In genomic region chr8:92420666-92421065, GRCm38 (mm10) we compare ENCODE assay signal across 18 mouse cellular contexts.
DNase-seq lines count a peak whose midpoint lies in the region.
"Had no signal": no experiment of that assay in that cellular context is flagged by ENCODE, and none has a peak within 500 bp of the region (broad histone marks: within the 10 kb centered on the region; RNA-seq: fewer than 3 reads in every experiment).

No protein-coding gene starts in this region.

- H3K4me3 ChIP-seq in heart, embryonic 10.5 days, result no peak overlapping the region
- H3K4me3 ChIP-seq: embryonic facial prominence, embryonic 13.5 days; forebrain, embryonic 13.5 days; forebrain, embryonic 15.5 days had no signal

- intact Hi-C loops in gastrocnemius, postnatal 36 days (cut with DNase I), result no loop called here

- H3K36me3 ChIP-seq in heart, embryonic 10.5 days, result no peaks in the 10 kb centered on the region
- H3K36me3 ChIP-seq: embryonic facial prominence, embryonic 13.5 days; forebrain, embryonic 15.5 days had no signal

- peak; percentile 38 for DNase-seq in gastrocnemius, adult 18-20 months (ENCODE audit: low spot score)
- no peak for DNase-seq in gastrocnemius, postnatal 36 days
- DNase-seq in heart, adult 18-20 months, result peak; percentile 7 to 11
- DNase-seq in heart, embryonic 10.5 days (ENCODE audit: low spot score), result no peak
- peak; percentile 3 for DNase-seq in skeletal muscle tissue, adult 2 months (ENCODE audit: low read depth, low spot score)
- DNase-seq in c-Kit-positive CD71-positive TER-119-positive erythroid progenitor cells, embryonic 14.5 days (ENCODE audit: low spot score), result no peak
- DNase-seq: adrenal gland, adult 2 months; adrenal gland, postnatal 10 days; adrenal gland, postnatal 25 days; cerebellum, adult 11-12 months; cerebellum, adult 2 months; cerebellum, adult 9-10 months; cerebellum, postnatal 10 days; cerebellum, postnatal 25 days; forebrain, postnatal 0 days had no signal

- WGBS in heart, embryonic 10.5 days, result 68% methylated on average over 7 of the region's 7 CpGs

- H3K9me3 ChIP-seq in heart, embryonic 10.5 days, result no peaks in the 10 kb centered on the region
- H3K9me3 ChIP-seq: embryonic facial prominence, embryonic 13.5 days; forebrain, embryonic 13.5 days; forebrain, embryonic 15.5 days had no signal

- no peak overlapping the region for H3K27ac ChIP-seq in heart, embryonic 10.5 days
- H3K27ac ChIP-seq: embryonic facial prominence, embryonic 13.5 days; forebrain, embryonic 13.5 days; forebrain, embryonic 15.5 days had no signal

- 0 out of 2 replicates have a peak, but pooled peaks cover 2% of the 10 kb centered on the region for H3K4me1 ChIP-seq in heart, embryonic 10.5 days
- H3K4me1 ChIP-seq: embryonic facial prominence, embryonic 13.5 days; forebrain, embryonic 13.5 days; forebrain, embryonic 15.5 days had no signal

- H3K27me3 ChIP-seq in heart, embryonic 10.5 days (ENCODE audit: insufficient read depth, poor library complexity, severe bottlenecking), result peaks cover 13% of the 10 kb centered on the region
- H3K27me3 ChIP-seq: forebrain, embryonic 15.5 days had no signal

Comparison
In these comparisons a context has a peak if more than half of its experiments do, and no peak if none do; other contexts are left out.
1. DNase-seq: peak in gastrocnemius, adult 18-20 months (single experiment), heart, adult 18-20 months (2 of 2) and skeletal muscle tissue, adult 2 months (single experiment); none in gastrocnemius, postnatal 36 days (0 of 2), heart, embryonic 10.5 days (single experiment) and c-Kit-positive CD71-positive TER-119-positive erythroid progenitor cells, embryonic 14.5 days (single experiment).